Mouse (Mus musculus): ENCODE data around the gene Cpxm1.

Gene Cpxm1

GRCm38 (mm10) chr2:130397186-130397985, at the start of gene Cpxm1:
Gene Cpxm1, minus strand, starts transcription at chr2:130397574.
- peak; percentile 52 for DNase-seq

- no peak for DNase-seq
Observed at GRCm38 (mm10) chr2:130442162-130442561, 44.8 kb upstream of the Cpxm1 start.

GRCm38 (mm10) chr2:130439840-130440480, 42.6 kb upstream of the Cpxm1 start:
- DNase-seq = no peak

GRCm38 (mm10) chr2:130438861-130439260, 41.5 kb upstream of the Cpxm1 start:
- DNase-seq = no peak

- DNase-seq = no peak
Observed at GRCm38 (mm10) chr2:130436769-130437168, 39.4 kb upstream of the Cpxm1 start.

GRCm38 (mm10) chr2:130433152-130433551, 35.8 kb upstream of the Cpxm1 start:
- DNase-seq = peak; percentile 75

- no peak for DNase-seq
Observed at GRCm38 (mm10) chr2:130432157-130432556, 34.8 kb upstream of the Cpxm1 start.

GRCm38 (mm10) chr2:130430484-130430883, 33.1 kb upstream of the Cpxm1 start:
- no peak for DNase-seq

GRCm38 (mm10) chr2:130429851-130430250, 32.5 kb upstream of the Cpxm1 start:
- no peak for DNase-seq

GRCm38 (mm10) chr2:130425112-130425511, 27.7 kb upstream of the Cpxm1 start:
- no peak for DNase-seq

- peak; percentile 95 for DNase-seq
Observed at GRCm38 (mm10) chr2:130424126-130424853, 26.9 kb upstream of the Cpxm1 start, which contains the start of the genes Vps16 and Pced1a. Gene Vps16, plus strand, starts transcription at chr2:130424339. Gene Pced1a, minus strand, starts transcription at chr2:130424701.

GRCm38 (mm10) chr2:130423397-130424125, 26.2 kb upstream of the Cpxm1 start:
- DNase-seq = peak; percentile 85

GRCm38 (mm10) chr2:130421781-130422620, 24.6 kb upstream of the Cpxm1 start:
- DNase-seq = no peak

- no peak for DNase-seq
Observed at GRCm38 (mm10) chr2:130414094-130414856, 16.9 kb upstream of the Cpxm1 start.

- no peak for DNase-seq
Observed at GRCm38 (mm10) chr2:130412775-130413174, 15.4 kb upstream of the Cpxm1 start.

GRCm38 (mm10) chr2:130411558-130412495, 14.5 kb upstream of the Cpxm1 start:
- DNase-seq = peak; percentile 90

GRCm38 (mm10) chr2:130408194-130408593, 10.8 kb upstream of the Cpxm1 start:
- DNase-seq = no peak

GRCm38 (mm10) chr2:130406178-130406577, 8.8 kb upstream of the Cpxm1 start, which contains the start of gene Tmem239:
Gene Tmem239, plus strand, starts transcription at chr2:130406478.
- no peak for DNase-seq

GRCm38 (mm10) chr2:130404939-130405338, 7.6 kb upstream of the Cpxm1 start, which contains the start of the genes Gm28372 and 1700020A23Rik:
Gene Gm28372, plus strand, starts transcription at chr2:130405239.
Gene 1700020A23Rik, plus strand, starts transcription at chr2:130405259.
- DNase-seq = no peak

GRCm38 (mm10) chr2:130401891-130402290, 4.5 kb upstream of the Cpxm1 start:
- no peak for DNase-seq

All from lung, postnatal 10 days (tissue).